Mouse (Mus musculus) spleen, adult 2 months (tissue): ENCODE measurements around the gene Hist1h3g.

ENCODE experiments used
- CTCF ChIP-seq: fragments of 200-500 bp; IDR thresholded peaks from 2 replicates; pipeline ENCODE4 v1.5.1; 2011; ENCODE audit warnings: mild to moderate bottlenecking, inconsistent platforms; ENCODE audit not compliant: insufficient read depth, insufficient read length, insufficient replicate concordance; ENCODE audit errors: extremely low read depth
- POLR2A ChIP-seq: fragments of 200-500 bp; IDR thresholded peaks from 2 replicates; pipeline ENCODE4 v1.6.1; 2011; ENCODE audit warnings: low read depth, low read length, inconsistent platforms

GRCm38 (mm10) chr13:23546694-23547093 is 11.5 kb downstream of the Hist1h3g start:
- TF ChIP-seq CTCF = no peak
- TF ChIP-seq POLR2A = no peak
